Mouse (Mus musculus) heart, adult 2 months (tissue): Measurements from ENCODE around the gene Cog7.

ENCODE experiments used
- CTCF ChIP-seq: fragments of 200-600 bp; IDR thresholded peaks from 2 replicates; pipeline ENCODE4 v1.8.1; 2022; ENCODE audit warnings: antibody characterized with exemption, mild to moderate bottlenecking, moderate library complexity
- POLR2A ChIP-seq: fragments of 200-500 bp; IDR thresholded peaks from 2 replicates; pipeline ENCODE4 v1.6.1; 2011; ENCODE audit warnings: mild to moderate bottlenecking, low read depth, low read length, control low read depth; ENCODE audit not compliant: insufficient read depth

DNA sequence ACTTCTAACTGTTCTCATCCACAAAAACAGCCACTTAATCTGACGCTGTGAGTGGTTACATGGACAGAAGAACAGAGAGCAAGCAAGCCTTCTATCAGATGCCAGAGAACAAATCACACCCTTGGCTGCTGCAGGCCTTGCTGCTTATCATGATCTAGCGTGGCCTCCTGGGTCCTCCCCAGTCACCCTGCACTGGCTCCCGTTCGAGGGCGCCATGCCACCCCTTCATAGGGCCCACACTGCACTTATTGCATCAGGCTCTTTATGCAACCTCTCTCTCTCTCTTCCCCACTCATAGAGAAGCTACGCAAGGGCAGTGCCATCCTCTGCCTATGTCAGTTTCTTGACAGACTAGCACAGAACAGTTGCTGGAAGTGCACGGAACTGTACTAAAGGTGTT is 15.3 kb downstream of the Cog7 start:
- TF ChIP-seq CTCF (no peak), POLR2A (no peak)
